Mouse (Mus musculus) ES-Bruce4 (cell line): ENCODE measurements at regions not wholly inside any gene's neighbourhood (a gene's known extent, or its start where the extent isn't known, plus 50 kb on each side); places are given as distances from the start of the nearest gene placed in this dataset.

Experiments used
- CTCF ChIP-seq: IDR thresholded peaks from one replicate; pipeline ENCODE4 v1.8.1; 2011; ENCODE audit warnings: low read depth, low read length
- EP300 ChIP-seq: IDR thresholded peaks from 2 replicates; pipeline ENCODE4 v1.6.1; 2011; ENCODE audit warnings: low read depth, low read length; ENCODE audit not compliant: insufficient read depth

DNA sequence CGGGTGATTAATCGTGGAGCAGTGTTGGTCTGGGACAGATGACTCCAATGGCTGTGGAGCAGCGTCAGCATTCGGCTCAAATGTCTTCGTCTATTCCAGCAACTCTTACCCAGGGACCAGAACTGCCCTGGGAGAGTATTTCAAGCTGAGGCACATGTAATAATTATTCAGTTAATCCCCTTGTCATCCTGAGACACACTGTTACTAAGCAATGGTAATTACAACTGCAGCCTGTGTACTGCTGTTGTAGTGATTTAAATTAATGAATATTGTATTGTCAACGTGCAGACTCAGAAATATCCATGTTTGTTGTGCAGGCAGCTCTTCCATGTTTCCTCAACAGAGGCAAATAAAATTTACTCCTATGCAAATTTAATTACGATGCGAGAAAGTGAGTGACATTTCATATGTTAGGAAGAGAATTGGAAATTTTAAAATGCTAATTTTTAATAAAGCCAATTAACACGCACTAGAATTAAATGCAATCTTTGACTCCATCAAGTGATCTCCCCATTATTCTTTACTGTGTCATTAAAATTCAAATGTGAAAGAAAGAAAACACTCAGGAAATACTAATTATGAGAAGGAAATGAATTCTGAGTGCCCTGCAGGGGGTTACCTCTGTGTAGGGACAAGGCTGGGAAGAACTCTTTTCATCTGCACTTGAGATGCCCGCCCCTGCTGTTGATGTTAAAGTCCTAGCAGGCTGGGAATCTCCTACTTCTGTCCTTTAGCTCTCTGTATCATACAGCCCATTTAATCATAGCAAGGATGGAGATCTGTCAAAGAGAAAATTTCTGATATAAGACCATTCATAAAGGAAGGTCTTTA, 218.7 kb upstream of the Slc16a7 start:
- no peak for TF ChIP-seq CTCF
- no peak for TF ChIP-seq EP300
